In the genomic region with DNA sequence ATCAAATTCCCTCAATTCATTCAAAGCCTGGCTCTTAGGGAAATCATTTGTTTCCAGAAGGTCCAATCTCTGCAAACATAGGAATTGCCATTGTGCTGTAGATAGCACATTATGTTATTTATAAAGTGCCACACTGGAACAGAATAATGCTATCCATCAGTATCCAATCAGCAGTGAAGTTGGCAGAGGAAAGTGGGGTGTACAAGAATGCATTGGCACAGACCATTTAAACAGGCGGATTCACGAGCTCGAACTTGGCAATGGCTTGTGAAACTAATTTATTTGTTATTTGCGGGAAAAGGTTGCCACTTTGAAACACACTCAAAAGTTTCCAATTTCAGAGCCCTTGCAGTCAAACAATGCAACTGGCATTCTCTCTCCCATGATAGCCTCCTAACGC, we compare ENCODE assay signal across 12 mouse cellular contexts.
"Had no signal": no experiment of that assay in that cellular context is flagged by ENCODE, and none has a peak within 500 bp of the region (broad histone marks: within the 10 kb centered on the region; RNA-seq: fewer than 3 reads in every experiment).

No protein-coding gene starts in this region.

- H3K4me1 ChIP-seq: limb, embryonic 13.5 days; midbrain, embryonic 13.5 days; stomach, embryonic 15.5 days had no signal

- H3K9ac ChIP-seq: limb, embryonic 13.5 days; liver, embryonic 14.5 days; midbrain, embryonic 13.5 days; stomach, embryonic 15.5 days had no signal

- H3K27ac ChIP-seq: limb, embryonic 13.5 days; liver, embryonic 14.5 days; midbrain, embryonic 13.5 days; stomach, embryonic 15.5 days had no signal

- H3K36me3 ChIP-seq: limb, embryonic 13.5 days; midbrain, embryonic 13.5 days; stomach, embryonic 15.5 days had no signal

- H3K27me3 ChIP-seq: limb, embryonic 13.5 days; midbrain, embryonic 13.5 days; stomach, embryonic 15.5 days had no signal

- DNase-seq: kidney, adult 8-10 months; kidney, postnatal 25 days; left cerebral cortex, postnatal 4 days; lung, adult 2 months; lung, postnatal 36 days; right cerebral cortex, postnatal 14 days; thymus, postnatal 36 days had no signal

- H3K4me2 ChIP-seq: limb, embryonic 13.5 days; midbrain, embryonic 13.5 days; stomach, embryonic 15.5 days had no signal

- H3K4me3 ChIP-seq: limb, embryonic 13.5 days; midbrain, embryonic 13.5 days; stomach, embryonic 15.5 days had no signal

- ATAC-seq: lung, postnatal 0 days; midbrain, embryonic 13.5 days had no signal

- H3K9me3 ChIP-seq: limb, embryonic 13.5 days; midbrain, embryonic 13.5 days; stomach, embryonic 15.5 days had no signal
